Mouse (Mus musculus): ENCODE measurements at regions not wholly inside any gene's neighbourhood (a gene's known extent, or its start where the extent isn't known, plus 50 kb on each side); places are given as distances from the start of the nearest gene placed in this dataset.

DNA sequence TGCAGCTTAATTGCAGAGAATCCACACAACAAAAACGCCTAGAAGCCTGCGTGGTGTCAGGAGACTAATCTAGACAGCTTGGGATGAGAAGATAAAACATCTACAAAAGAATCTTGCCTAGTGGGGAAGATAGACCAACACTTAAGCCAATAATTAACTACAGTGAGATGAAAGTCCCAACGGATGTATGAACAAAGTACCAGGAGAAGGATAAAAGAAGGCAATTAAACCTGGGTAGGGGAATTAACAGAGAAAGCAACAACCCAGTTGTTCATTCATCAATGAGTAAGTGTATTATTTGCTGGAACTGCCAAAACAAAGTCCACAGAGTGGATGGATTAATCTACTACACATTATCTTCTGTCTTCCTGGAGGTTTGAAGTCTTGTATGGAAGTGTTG lies 99.8 kb downstream of the Olfm4 start:
- no peak for DNase-seq (ENCODE audit: low spot score in 2 of 2)

DNA sequence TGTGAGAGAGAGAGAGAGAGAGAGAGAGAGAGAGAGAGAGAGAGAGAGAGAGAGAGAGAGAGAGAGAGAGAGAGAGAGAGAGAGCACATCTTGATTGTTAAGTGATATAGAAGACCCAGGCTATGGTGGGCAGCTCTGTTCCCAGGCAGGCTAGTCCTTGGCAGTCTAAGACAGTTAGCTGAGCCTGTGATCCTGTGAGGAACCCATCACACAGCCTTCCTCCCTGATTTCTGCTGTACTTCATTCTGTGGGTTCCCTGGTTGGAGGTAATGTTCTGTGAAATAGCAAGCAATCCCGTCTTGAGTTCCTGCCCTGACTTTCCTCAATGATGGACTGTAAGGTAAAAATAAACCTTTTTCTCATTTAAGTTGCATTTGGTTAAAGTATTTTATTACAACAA lies 113.4 kb downstream of the Olfm4 start:
- DNase-seq (ENCODE audit: low spot score in 2 of 2): no peak

DNA sequence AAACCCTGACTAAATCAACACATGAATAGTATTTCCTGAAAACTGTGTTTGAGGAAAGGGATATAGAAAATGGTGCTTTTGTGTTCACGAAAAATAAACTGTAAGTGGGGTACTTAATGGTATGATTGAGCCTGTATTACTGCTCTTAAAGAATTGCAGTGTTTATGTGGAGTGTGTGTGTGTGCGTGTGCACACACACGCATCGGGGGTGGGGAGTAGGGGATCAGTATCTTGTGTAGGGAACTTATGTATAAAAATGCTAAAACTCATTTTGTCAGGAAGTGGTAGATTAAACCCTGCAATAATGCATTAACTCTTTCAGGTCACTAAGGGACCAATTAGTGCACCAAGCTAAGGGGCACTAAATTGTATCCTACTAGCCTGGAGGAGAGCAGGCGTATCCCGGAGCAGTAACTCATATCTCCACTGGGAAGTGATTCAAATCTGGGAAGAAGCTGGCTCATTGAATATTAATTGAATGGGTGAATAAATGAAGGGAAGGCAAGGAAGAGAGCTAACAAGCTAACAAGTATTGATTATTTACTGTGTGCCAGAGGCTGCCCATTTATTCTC lies 129.3 kb downstream of the Olfm4 start:
- DNase-seq (ENCODE audit: low spot score in 2 of 2): no peak

DNA sequence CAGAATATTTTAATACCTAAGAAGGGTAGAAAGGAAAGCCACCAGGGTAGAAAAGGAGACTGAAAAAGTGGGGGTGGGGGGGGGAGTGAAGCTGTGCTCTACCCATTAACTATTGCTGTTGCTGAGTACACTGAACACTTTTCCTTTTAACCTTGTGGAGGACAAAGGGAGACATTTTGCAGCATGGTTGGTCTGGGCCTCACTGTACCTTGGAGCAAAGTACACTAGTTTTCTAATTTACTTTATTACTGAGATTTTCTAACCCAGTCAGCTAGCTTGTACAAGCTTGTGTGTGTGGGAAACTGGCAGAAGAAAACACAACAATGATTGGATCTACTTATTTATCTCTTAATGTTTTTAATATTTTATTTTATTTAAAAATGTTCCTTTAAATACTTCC lies 130.4 kb downstream of the Olfm4 start:
- DNase-seq (ENCODE audit: low spot score in 2 of 2): no peak

DNA sequence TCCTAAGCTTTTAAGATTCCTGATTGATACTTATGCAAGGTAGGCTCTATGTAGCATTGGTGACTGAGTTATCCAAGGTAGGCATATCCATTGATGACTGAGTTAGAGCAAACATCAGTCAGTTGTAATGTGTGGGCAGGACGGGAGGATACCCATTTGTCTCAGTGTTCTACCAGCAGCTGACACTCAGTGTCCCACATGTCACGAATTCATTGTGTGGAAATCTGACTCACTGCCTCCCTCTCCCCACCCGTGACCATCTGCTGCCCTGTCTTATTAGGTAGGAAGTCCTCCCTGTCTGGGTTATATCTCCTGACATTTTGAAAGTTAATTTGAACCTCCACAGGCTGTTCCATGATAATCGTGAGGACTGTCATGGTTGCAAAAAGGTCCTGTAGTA lies 141.3 kb downstream of the Olfm4 start:
- peak in 1 of 2 experiments; percentile 7 for DNase-seq (ENCODE audit: low spot score in 2 of 2)

DNA sequence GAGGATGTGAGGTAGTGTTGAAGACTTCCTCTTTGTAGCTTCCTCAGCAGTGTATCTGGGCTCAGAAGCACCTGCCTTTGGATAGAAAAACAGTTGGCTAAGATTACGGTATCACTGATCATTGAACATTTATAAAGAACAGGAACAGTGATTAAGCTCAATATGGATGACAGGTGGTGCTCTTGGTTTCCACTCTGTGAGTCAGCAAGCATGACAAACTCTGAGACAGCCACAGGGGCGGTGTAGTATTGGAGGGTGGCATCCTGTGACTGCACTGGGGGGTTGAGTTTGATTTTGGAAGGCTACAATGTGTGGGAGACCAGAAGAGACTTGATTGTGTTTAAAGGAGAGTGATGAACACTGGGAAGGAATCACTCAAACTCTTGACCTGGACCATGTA lies 144.3 kb downstream of the Olfm4 start:
- peak in 1 of 2 experiments; percentile 21 for DNase-seq (ENCODE audit: low spot score in 2 of 2)

DNA sequence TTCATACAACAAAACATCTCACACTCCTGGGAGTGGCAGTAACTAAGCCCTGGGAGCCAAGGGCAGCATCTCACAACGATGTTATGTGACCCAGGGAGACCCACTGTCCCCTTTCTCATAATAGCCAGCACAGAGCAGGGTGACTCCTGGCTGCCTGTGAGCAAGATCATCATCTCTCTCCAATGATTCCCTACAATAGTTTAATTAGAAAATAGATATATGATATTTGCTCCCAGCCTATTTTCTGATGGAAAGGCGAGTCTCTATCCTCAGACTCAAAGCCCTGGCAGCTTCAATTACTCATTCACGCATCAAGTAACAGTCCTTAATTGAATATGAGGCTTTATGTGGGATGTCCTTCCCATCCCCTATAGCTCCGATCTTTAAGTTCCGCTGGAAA lies 153.7 kb downstream of the Olfm4 start:
- no peak for DNase-seq (ENCODE audit: low spot score in 2 of 2)

DNA sequence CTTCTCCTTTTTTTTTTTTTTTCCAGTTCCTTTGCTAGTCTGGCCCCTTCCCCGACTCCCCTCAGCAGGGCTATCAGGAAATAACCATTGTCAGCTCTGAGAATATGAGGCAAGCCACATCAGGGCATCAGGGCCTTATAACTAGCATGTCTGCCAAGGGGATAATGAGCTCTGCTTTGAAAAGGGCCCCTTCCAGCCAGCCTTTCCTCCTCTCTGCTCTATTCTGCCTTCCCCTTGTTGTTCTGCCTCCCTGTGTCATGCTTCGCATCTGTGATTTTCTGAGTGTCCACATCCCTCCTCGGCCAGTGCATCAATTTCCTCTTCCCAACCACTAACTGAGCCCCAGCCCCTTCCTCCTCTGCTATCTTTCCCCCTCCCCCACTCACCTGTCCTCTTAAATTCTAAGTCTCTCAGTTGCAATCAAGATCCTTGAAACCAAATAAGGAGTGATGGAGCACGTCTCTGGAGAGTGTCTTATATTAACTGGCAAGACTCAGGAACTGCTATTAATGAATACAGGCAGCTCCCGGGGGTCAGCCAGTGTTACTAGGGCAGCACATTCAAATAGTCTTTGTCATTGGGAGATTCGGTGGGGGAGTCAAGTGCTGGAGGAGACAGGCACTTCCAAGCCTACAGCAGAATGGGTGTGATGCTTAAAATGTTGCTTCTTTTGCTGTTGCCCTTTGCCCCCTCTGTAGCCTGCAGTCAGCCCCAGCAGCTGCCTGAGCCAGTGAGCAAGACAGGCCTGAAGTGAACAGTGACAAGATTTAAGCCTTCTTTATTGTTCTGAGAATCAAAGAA lies 155.3 kb downstream of the Olfm4 start:
- DNase-seq (ENCODE audit: low spot score in 2 of 2): no peak

DNA sequence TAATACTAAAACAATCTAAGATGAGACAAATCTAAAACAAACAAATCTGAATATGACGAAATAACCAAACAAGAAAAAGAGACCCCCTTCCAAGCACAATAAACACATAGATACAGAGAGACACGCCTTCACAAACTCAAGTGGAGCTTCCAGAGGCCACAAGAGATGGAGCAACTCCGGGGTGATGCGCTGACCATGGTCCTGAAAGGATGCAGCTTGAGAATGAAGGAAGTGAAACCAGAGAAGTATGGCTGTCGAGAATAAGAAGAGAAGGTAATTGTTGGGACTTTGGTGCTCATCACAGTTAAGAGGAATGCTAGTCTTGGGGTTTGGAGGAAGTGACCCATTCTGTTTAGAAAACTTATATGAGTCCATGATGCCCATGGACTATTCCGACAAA lies 173.1 kb downstream of the Olfm4 start:
- DNase-seq (ENCODE audit: low spot score in 2 of 2): no peak

DNA sequence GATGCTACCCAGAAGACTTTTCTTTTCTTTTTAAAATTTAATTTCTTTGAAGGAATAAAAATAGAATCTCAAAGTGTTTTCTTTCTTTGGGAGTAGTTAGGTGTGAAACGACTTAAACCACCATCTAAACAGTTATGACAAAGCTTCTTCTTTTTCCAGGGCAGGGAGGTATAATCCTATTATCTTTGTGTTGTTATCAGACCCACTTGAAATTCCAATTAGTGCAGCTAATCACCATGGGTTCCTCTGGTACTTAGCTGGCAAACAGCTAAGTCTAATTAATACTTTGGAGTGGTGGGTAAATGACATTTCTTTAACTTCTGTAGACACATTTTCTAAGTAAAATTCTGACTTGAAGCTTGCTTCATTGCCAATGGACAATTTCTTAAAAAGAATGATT lies 185.3 kb downstream of the Olfm4 start:
- no peak for DNase-seq (ENCODE audit: low spot score in 2 of 2)

DNA sequence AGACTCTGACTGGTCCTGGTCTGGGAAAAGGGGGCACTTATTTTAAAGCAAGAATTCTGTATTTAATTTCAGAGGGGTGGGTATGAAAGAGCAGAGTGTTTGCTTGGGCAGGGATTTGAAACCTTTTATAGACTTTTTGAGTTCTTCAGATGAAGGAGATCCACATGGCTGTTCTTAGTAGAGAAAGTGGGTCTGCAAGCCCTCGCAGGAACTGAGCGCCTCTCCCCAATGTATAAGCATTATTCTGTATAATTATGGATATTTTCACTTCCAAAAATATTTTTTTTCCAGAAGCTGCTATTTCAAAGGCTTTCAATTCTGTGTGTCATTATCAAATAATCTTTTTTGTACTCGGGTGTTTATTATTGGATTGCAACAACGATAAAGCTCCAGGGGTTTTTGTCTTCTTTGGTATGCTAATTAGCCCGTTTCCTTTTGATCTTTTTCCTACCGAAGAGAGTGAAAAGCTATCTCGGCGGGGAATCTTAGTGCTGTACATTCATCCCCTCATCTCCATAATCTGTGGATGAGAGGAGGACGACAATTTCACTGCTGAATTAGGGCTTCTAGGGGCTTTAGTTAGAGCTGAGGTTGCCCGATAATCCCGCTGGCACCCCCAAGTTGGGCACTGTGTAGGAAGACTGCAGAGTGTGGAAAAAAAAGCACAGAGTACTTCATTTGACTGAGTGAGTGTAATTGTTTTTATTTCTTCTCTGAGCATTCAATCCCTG lies 186.7 kb downstream of the Olfm4 start:
- DNase-seq (ENCODE audit: low spot score in 2 of 2): peak in 1 of 2 experiments; percentile 4

DNA sequence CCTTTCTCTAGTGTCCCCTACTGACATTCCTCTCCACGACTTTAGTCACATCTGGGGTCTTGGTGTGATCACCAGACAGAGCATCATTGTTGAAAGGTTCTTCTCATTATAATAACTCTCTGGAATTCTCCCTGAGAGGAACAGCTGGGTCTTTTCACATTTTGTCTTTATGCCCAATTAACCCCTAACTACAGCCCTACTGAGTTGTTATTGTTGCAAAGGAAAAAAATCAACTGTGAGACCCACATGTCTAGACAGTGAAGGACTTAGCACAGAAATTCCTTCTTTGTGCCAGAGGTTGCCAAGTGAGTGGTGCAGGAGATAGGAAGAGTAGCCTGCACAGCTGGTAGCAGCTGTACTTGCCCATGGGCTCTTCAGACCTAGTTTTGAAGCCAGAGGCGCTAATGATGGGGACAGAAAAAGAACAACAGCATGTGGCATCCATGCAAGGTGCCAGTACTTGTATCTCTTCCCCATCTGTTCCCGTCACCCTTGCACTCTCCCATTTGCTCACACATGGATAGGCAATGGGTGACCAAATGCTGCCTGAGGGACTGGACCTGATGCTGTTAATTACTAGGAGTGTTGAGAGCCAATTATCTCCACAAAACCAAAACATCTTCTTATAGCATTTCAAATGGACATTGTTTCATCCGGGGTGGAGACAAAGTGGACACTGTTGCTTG lies 189.1 kb downstream of the Olfm4 start:
- no peak for DNase-seq (ENCODE audit: low spot score in 2 of 2)

DNA sequence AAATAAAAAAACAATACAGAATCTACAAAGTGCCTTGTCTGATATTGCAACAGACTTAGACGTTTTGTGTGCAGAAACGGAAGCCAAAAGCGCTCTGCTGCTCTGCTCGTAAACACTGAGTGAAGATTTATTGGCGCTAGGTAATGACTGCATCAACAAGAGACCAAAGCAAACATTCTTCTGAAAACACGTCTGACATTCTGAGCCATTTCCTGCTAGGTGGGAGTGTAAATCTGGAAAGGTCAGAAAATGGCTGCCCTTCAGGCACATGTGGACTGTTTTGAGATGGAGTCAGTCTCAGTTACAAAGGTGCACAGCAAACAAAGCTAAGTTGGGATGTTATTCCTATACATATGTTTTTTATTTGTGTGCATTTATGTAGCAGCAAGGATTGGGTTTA lies 192.6 kb downstream of the Olfm4 start:
- DNase-seq (ENCODE audit: low spot score in 2 of 2): no peak

DNA sequence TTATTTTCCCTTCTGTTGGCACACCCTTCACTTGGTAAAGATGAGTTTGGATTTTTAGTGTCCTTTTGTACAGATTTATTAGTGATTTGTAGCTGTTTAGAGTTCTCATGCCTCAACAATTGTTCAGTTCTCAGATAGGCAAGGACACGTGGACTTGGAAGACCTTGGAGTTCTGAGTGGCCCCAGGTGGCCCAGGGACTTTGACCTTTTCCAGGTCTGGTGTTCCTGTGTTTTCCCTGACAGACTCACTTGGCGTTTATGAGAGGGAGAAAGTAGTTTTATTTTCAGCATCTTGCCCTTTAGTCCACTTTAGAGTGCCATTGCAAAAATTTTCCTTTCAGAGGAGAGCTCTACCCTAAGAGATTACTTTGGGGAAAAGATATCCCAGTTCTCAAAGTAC lies 211.2 kb downstream of the Olfm4 start:
- no peak for DNase-seq (ENCODE audit: low spot score in 2 of 2)

DNA sequence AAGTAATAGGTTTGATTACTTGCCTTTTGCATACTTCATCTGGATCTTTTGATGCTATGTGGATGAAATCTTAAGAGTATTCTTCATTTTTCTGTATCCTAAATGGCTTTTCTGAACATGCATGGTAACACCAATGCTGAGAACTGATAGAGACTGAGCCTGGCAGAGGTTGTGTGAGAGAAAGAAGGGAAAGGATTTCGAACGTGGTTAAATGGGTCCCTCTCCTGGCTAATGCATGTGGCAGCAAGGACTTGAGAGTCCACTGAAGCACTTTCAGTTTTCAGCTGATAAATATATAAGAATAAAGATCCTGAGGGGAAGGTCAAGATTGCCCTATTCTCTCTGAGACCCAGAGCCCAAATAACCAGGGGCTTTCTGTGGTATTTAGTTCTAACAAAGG lies 229.0 kb downstream of the Olfm4 start:
- DNase-seq (ENCODE audit: low spot score in 2 of 2): peak; percentile 47 to 59

DNA sequence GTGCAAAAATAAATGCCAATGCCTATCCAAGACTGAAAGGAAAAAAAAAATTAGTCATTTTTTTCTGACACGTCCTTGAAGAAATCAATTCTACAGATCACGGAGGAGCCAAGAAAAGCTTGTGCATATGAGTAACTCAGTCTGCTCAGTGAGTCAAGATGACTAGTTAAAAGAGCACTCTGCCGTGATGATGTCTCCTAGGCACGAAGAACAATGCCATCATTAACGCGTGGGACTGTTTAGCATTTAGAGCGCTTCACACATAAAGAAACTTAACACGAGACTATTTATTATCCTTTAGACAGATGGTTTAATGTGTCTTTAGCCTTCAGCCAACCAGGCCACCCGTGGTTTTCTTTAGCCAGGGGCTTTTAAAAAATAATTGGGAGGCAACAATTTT lies 229.8 kb downstream of the Olfm4 start:
- DNase-seq (ENCODE audit: low spot score in 2 of 2): peak; percentile 10 to 19

DNA sequence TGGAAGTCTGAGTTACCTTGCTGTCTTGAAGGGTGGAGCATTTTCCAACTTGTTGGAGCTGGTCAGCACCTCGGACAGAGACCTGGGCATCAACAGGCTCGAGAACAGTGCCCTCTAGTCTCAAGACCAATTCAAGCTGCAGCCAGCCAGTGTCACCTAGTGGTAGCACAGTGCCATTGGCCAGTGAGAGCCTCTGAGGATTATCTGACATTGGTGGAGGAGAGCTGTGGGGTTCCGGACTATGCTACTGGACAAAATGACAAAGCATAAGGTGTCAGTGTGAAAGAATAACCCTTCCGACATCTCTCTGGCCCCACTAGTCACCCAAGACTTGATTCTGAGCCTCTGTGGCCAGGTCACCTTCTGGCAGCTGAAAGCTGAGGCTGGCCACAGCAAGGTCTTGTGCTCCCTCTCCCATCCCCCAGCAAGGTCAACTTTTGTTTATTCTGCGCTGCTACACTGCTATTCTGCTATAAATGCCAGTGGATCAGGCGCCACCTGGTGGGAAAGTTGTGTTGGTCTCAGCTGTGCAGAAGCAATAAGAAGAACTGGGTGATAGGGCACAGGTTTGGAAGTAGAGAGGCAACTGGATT lies 232.2 kb downstream of the Olfm4 start:
- peak; percentile 61 to 67 for DNase-seq (ENCODE audit: low spot score in 2 of 2)

DNA sequence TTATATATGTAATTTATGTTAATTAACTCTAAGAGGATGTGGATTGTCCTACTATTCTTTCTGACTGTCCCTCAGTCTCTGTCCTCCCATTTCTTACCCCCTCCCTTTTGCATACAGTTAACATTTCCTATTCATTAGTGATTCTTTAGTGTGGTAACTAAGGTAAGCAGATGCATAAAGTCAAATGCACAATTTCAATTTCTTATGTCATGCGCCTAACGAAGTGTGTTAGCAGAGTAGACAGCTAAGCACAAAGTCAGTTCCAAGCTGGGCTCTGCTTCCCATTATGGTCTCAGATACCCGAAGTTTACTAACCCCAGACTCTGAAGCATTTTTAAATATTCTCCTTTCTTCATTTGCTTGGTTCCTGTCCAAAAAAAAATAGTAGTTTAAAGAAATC lies 248.2 kb downstream of the Olfm4 start:
- DNase-seq (ENCODE audit: low spot score in 2 of 2): no peak

DNA sequence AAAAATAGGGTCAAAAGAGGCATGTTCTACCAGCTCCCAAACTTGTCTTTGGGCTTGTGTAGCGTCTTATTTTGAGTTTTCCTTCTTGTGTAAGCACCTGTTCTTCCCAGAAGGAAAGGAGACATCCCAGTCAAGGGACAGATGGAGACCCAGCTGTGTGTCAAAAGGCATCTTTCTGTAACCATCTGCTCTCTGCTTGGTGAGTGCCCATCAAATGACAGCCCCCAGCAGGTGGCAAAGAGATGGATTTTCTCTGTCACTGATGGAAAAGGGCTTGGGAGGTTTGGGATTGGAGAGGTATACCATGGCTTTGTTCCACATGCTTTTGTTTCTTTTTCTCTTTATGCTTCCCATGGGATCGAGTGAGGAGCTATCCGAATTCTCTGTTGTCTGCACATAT lies 249.1 kb downstream of the Olfm4 start:
- no peak for DNase-seq (ENCODE audit: low spot score in 2 of 2)

DNA sequence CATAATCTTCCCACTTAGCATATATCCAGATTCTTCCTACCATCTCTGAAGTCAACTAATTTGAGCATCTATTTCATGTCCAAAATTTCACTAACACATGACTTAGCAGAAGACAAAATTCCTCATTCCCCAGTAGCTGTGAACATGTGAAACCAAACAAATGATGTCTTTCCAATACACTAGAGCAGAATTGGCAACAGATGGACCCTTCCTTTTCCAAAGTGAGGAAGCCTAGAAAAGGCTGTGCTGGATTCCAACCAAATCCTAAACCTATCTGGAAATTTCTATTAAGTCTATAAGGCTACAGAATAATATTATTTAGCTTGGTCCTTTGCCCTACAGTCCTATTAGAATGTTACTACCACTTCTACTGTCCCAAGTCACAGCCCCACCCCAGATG lies 253.3 kb downstream of the Olfm4 start:
- no peak for DNase-seq (ENCODE audit: low spot score in 2 of 2)

DNA sequence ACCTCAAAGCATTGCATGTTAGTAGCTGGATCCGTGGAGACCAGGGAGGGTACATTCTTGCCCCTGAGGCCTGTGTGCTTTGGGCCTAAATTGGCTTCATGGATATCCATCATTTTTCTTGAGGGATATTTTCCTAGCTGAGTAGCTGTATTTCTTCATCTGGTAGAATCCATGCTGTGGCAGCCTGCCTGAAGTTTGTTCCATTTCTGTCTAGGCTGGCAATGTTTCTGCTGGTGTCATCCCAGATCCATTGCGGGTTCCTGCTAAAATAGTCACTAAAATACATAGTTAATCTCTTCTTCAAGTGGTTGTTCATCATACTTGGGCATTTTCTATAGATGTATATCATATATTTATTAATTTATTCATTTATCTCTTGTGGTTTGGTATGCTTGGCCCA lies 253.7 kb downstream of the Olfm4 start:
- DNase-seq (ENCODE audit: low spot score in 2 of 2): no peak

Data from right cerebral cortex, adult 2 months (tissue).